Mouse (Mus musculus): ENCODE data around the gene Jak1.

GRCm38 (mm10) chr4:101199433-101200081 is 65.5 kb downstream of the Jak1 start:
- TF ChIP-seq POLR2A (IDR thresholded peaks at IDR 0.05; ENCODE audit: insufficient read length, low read depth) (no peak), MAX (IDR thresholded peaks at IDR 0.05; ENCODE audit: low read depth) (no peak), E2F4 (IDR thresholded peaks at IDR 0.05; ENCODE audit: insufficient read depth) (no peak), MYOD1 (IDR thresholded peaks at IDR 0.05; ENCODE audit: control insufficient read depth in 1 of 3, insufficient read length in 2 of 3, low read depth in 2 of 3) (no peak), USF1 (IDR thresholded peaks at IDR 0.05; ENCODE audit: low read depth) (no peak), POLR2AphosphoS2 (IDR thresholded peaks at IDR 0.05; ENCODE audit: insufficient read length, low read depth) (no peak), SRF (IDR thresholded peaks at IDR 0.05; ENCODE audit: control insufficient read depth, insufficient read length, low read depth) (no peak), CEBPB (IDR thresholded peaks at IDR 0.05; ENCODE audit: insufficient read depth, poor library complexity, severe bottlenecking) (no peak), TCF3 (IDR thresholded peaks at IDR 0.05; ENCODE audit: insufficient read length, low read depth) (no peak)
